Mouse (Mus musculus): Measurements from ENCODE around the gene Pappa2. TPM values are rescaled to one million over a fixed set of nuclear protein-coding genes. Genes with fewer than 3 reads are reported as not detected.

Pappa2 gene
- polyA plus RNA-seq, 1 experiment from 2014 or later: 0.23 TPM

DNA sequence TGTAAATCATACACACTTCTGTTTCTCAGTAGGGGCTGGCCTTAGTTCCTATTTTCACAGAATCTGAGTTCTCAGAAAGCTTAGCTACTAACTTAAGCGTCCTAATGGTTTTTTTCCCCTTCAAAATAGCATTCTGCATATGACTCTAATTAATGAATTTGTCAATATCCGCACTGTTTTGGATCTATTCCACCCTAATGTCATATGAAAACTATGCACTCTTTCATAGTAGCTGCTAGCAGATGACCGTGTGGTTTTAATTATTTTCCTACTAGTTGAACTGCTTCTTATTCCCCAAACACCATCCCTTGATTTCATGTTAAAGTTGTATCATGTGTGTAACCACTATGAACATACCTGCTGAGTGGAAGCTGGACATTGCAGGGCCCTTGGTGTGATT lies 314.3 kb downstream of the Pappa2 start:
- Histone ChIP-seq H3K27ac (no peak overlapping the region), H3K4me1 (replicated peaks) (no peaks in the 10 kb centered on the region), H3K36me3 (no peaks in the 10 kb centered on the region), H3K9me3 (no peaks in the 10 kb centered on the region), H3K4me3 (replicated peaks) (no peak overlapping the region), H3K4me2 (replicated peaks) (no peak overlapping the region), H3K9ac (no peak overlapping the region), H3K27me3 (replicated peaks) (no peaks in the 10 kb centered on the region)
- ATAC-seq: no peak
- 82% methylated on average over 3 of the region's 3 CpGs for WGBS

Data from intestine, embryonic 15.5 days (tissue).